In the genomic region with DNA sequence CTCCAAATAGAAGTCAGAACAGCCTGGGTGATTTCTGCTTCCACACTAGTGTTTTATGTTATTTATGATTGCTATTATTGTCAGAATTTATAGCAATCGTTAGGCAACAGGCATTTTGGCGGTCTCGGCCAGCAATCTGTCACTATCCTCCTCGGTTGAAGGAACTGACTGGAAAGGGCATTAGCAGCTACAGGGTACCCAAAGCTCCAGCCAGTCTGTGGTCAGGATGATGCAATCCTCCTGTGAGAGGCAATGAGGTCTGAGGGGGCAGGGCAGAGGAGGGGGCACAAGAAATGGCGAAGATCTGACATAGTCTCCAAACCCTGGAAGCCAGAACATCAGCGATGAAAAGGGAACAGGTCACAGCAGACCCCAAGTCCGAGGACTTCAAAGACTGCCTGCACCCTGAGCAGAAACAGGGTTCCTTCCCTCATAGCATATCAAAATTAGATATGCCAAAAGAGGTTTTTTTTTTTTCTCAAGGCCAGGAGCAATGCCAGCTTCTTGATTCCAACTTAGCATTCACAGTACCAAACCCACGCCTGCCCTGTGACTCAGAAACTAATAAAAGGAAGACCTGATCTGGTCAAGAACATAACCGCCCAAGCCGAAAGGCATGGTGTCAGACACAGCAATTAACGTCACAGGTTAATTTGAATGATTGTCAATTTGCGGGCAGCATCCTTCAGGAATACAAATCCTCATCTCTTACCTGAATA, we compare ENCODE assay signal across 27 mouse cellular contexts.
A peak's percentile ranks its signal among the peaks of the same experiment; 100 is the strongest.
DNase-seq lines count a peak whose midpoint lies in the region; ATAC-seq and TF ChIP-seq lines count a peak whose summit lies in the region.
"Had no signal": no experiment of that assay in that cellular context is flagged by ENCODE, and none has a peak within 500 bp of the region (broad histone marks: within the 10 kb centered on the region; RNA-seq: fewer than 3 reads in every experiment).

No protein-coding gene starts in this region.

- no peak for TF ChIP-seq CTCF in midbrain, postnatal 0 days (IDR thresholded peaks at IDR 0.05)

- 0 out of 2 replicates have a peak, but pooled peaks have one; percentile 10 for ATAC-seq in midbrain, postnatal 0 days (ENCODE audit: low FRiP score)
- ATAC-seq in midbrain, embryonic 15.5 days (replicated peaks): no peak
- ATAC-seq: forebrain, embryonic 13.5 days; intestine, embryonic 16.5 days; midbrain, embryonic 13.5 days had no signal

- peak; percentile 70 to 87 for DNase-seq in adrenal gland, adult (ENCODE audit: inconsistent age in 2 of 2, low spot score in 1 of 2)
- no peak for DNase-seq in adrenal gland, postnatal 4 days (ENCODE audit: low spot score in 2 of 2)
- peak; percentile 54 for DNase-seq in midbrain, postnatal 0 days (ENCODE audit: low spot score)
- DNase-seq in adrenal gland, postnatal 36 days: peak; percentile 54 to 72
- no peak for DNase-seq in adipocyte (ENCODE audit: low spot score)
- DNase-seq in thymus, postnatal 25 days: no peak
- DNase-seq: cerebellum, adult 9-10 months; gastrocnemius, postnatal 10 days; kidney, adult 8-10 months; kidney, postnatal 4 days; lung, adult 2 months; lung, postnatal 10 days; right cerebral cortex, postnatal 25 days; thymus, postnatal 14 days had no signal

- H3K36me3 ChIP-seq in midbrain, postnatal 0 days (ENCODE audit: insufficient read depth, low read length): no peaks in the 10 kb centered on the region
- no peaks in the 10 kb centered on the region for H3K36me3 ChIP-seq in midbrain, embryonic 15.5 days (replicated peaks)
- H3K36me3 ChIP-seq: G1E; heart, embryonic 15.5 days; limb, embryonic 10.5 days; limb, embryonic 15.5 days; midbrain, embryonic 13.5 days; stomach, embryonic 15.5 days had no signal

- no peaks in the 10 kb centered on the region for H3K27me3 ChIP-seq in midbrain, postnatal 0 days (ENCODE audit: insufficient read depth, low read length)
- no peaks in the 10 kb centered on the region for H3K27me3 ChIP-seq in midbrain, embryonic 15.5 days (replicated peaks)
- H3K27me3 ChIP-seq: forebrain, embryonic 13.5 days; heart, embryonic 15.5 days; limb, embryonic 15.5 days; midbrain, embryonic 13.5 days; stomach, embryonic 15.5 days had no signal

- H3K9ac ChIP-seq in midbrain, postnatal 0 days (replicated peaks; ENCODE audit: low read length, poor library complexity, severe bottlenecking): no peak overlapping the region
- no peak overlapping the region for H3K9ac ChIP-seq in midbrain, embryonic 15.5 days
- H3K9ac ChIP-seq: forebrain, embryonic 13.5 days; heart, embryonic 15.5 days; limb, embryonic 15.5 days; liver, embryonic 14.5 days; midbrain, embryonic 13.5 days; stomach, embryonic 15.5 days had no signal

- no peaks in the 10 kb centered on the region for H3K4me1 ChIP-seq in midbrain, postnatal 0 days (ENCODE audit: insufficient read depth, low read length)
- peaks cover 3% of the 10 kb centered on the region; the same call in 1 of the 2 replicates for H3K4me1 ChIP-seq in midbrain, embryonic 15.5 days
- H3K4me1 ChIP-seq: heart, embryonic 15.5 days; limb, embryonic 15.5 days; stomach, embryonic 15.5 days had no signal

- WGBS in midbrain, postnatal 0 days: 79% methylated on average over 12 of the region's 12 CpGs
- 84% methylated on average over 12 of the region's 12 CpGs for WGBS in midbrain, embryonic 15.5 days

- no peak overlapping the region for H3K4me2 ChIP-seq in midbrain, postnatal 0 days (ENCODE audit: low read depth, low read length, poor library complexity, severe bottlenecking)
- H3K4me2 ChIP-seq in midbrain, embryonic 15.5 days: no peak overlapping the region
- H3K4me2 ChIP-seq: forebrain, embryonic 13.5 days; heart, embryonic 15.5 days; limb, embryonic 15.5 days; midbrain, embryonic 13.5 days; stomach, embryonic 15.5 days had no signal

- H3K4me3 ChIP-seq in midbrain, postnatal 0 days (ENCODE audit: low read depth, low read length): no peak overlapping the region
- H3K4me3 ChIP-seq in midbrain, embryonic 15.5 days: no peak overlapping the region
- H3K4me3 ChIP-seq: erythroblast, embryonic 14.5 days; forebrain, embryonic 13.5 days; heart, embryonic 15.5 days; limb, embryonic 10.5 days; limb, embryonic 15.5 days; midbrain, embryonic 13.5 days; stomach, embryonic 15.5 days had no signal

- H3K27ac ChIP-seq in midbrain, postnatal 0 days (ENCODE audit: low read depth, low read length): no peak overlapping the region
- no peak overlapping the region for H3K27ac ChIP-seq in midbrain, embryonic 15.5 days
- H3K27ac ChIP-seq: forebrain, embryonic 13.5 days; heart, embryonic 15.5 days; kidney, postnatal 0 days; limb, embryonic 10.5 days; limb, embryonic 15.5 days; liver, embryonic 14.5 days; macrophage; midbrain, embryonic 13.5 days; stomach, embryonic 15.5 days had no signal

- no peaks in the 10 kb centered on the region for H3K9me3 ChIP-seq in midbrain, postnatal 0 days (ENCODE audit: low read length)
- no peaks in the 10 kb centered on the region for H3K9me3 ChIP-seq in midbrain, embryonic 15.5 days
- H3K9me3 ChIP-seq: forebrain, embryonic 13.5 days; G1E; heart, embryonic 15.5 days; limb, embryonic 10.5 days; limb, embryonic 15.5 days; midbrain, embryonic 13.5 days; stomach, embryonic 15.5 days had no signal

Comparison
In these comparisons a context has a peak if more than half of its experiments do, and no peak if none do; other contexts are left out.
1. DNase-seq: peak in adrenal gland, adult (2 of 2), midbrain, postnatal 0 days (single experiment) and adrenal gland, postnatal 36 days (2 of 2); none in adrenal gland, postnatal 4 days (0 of 2), adipocyte (single experiment) and thymus, postnatal 25 days (single experiment).